Mouse (Mus musculus) heart, embryonic 14.5 days (tissue): ENCODE results near the gene Cdhr5. TPM values are rescaled to one million over a fixed set of nuclear protein-coding genes. Genes with fewer than 3 reads are reported as not detected.

Experiments
- ATAC-seq: fragments of 200-750 bp; cut with Nextera tagmentation; 2 replicates; pipeline ENCODE4 v1.8.0; 2017; ENCODE audit warnings: low read depth, moderate TSS enrichment; ENCODE audit not compliant: insufficient number of reproducible peaks, insufficient read depth, low FRiP score
- H3K27ac ChIP-seq, 2 experiments: fragments of 200-500 bp in 1 of 2; fragments of 300-500 bp in 1 of 2; sonication (generic) in 1 of 2; replicated peaks in 1 of 2; 2 replicates each; pipeline ENCODE4 v1.5.1; 2012 to 2014; ENCODE audit warnings: low read depth in 2 of 2, low read length in 2 of 2, control low read depth in 1 of 2, mild to moderate bottlenecking in 1 of 2, mixed read lengths in 1 of 2; ENCODE audit not compliant: control insufficient read depth in 1 of 2, insufficient read depth in 1 of 2
- H3K27me3 ChIP-seq: fragments of 300-500 bp; sonication (generic); 2 replicates; pipeline ENCODE4 v1.6.1; 2014; ENCODE audit warnings: mild to moderate bottlenecking, low read length, control low read depth; ENCODE audit not compliant: control insufficient read depth, insufficient read depth
- H3K36me3 ChIP-seq: fragments of 300-500 bp; sonication (generic); 2 replicates; pipeline ENCODE4 v1.6.1; 2014; ENCODE audit warnings: mild to moderate bottlenecking, control low read depth, low read length, mixed read lengths; ENCODE audit not compliant: control insufficient read depth, insufficient read depth
- H3K4me1 ChIP-seq, 2 experiments: fragments of 200-500 bp in 1 of 2; fragments of 300-500 bp in 1 of 2; sonication (generic) in 1 of 2; 2 replicates each; pipeline ENCODE4 v1.6.1; 2012 to 2014; ENCODE audit warnings: low read length in 2 of 2, control low read depth in 1 of 2, mixed read lengths in 1 of 2; ENCODE audit not compliant: control insufficient read depth in 2 of 2, insufficient read depth in 2 of 2
- H3K4me2 ChIP-seq: fragments of 300-500 bp; sonication (generic); 2 replicates; pipeline ENCODE4 v1.6.1; 2014; ENCODE audit warnings: mild to moderate bottlenecking, low read length
- H3K4me3 ChIP-seq, 2 experiments: fragments of 200-500 bp in 1 of 2; fragments of 300-500 bp in 1 of 2; sonication (generic) in 1 of 2; 2 replicates each; pipeline ENCODE4 v1.5.1; 2012 to 2014; ENCODE audit warnings: low read length in 2 of 2, mild to moderate bottlenecking in 2 of 2, control low read depth in 1 of 2, low read depth in 1 of 2, moderate library complexity in 1 of 2; ENCODE audit not compliant: control insufficient read depth in 1 of 2, insufficient read depth in 1 of 2
- H3K9ac ChIP-seq: fragments of 300-500 bp; sonication (generic); 2 replicates; pipeline ENCODE4 v1.6.1; 2014; ENCODE audit warnings: mild to moderate bottlenecking, low read length
- H3K9me3 ChIP-seq: fragments of 300-500 bp; sonication (generic); 2 replicates; pipeline ENCODE4 v1.6.1; 2016; ENCODE audit warnings: low read length, control low read depth; ENCODE audit not compliant: control insufficient read depth
- WGBS: fragments of 180-500 bp; shearing (Covaris S2); extraction: QIAGEN DNeasy Blood & Tissue Kit; methylation state at CpG from one replicate; pipeline ENCODE4 v1.1.7; 2014; 5-methylcytosine and 5-hydroxymethylcytosine counted together
- polyA plus RNA-seq: library from polyadenylated mRNA; unstranded; fragments of >200 nt; fragmentation: Nextera tagmentation; extraction: Ambion mirVana; gene quantifications from 2 replicates; pipeline ENCODE4 v1.2.1, GENCODE M21; 2014

Cdhr5 gene
- polyA plus RNA-seq, 1 experiment from 2014 or later = not detected

DNA sequence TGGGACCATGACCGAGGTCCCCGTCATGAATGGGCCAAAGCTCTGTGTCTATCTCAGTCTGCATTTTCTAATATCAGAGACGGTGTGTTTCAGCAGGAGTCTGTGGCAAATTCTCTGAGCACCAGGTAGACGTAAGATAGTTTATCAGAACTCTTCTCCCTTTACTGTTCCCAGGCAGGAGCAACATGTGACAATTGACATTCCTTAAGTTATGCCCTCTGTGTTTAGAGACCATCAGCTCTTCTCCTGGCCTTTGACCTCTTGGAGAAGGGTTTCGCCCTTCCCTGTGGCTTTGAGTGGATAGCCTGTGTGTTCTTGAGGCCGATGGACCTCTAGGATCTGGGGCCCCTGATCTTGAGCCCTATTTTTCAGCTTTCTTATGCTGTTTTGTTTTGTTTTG, 46.9 kb downstream of the Cdhr5 start:
- H3K4me2 ChIP-seq = peak overlapping the region; percentile 86
- H3K4me3 ChIP-seq = peak overlapping the region; percentile 89 to 100
- peaks cover 7 to 15% of the 10 kb centered on the region in 2 experiments for H3K4me1 ChIP-seq
- no peak overlapping the region for H3K27ac ChIP-seq
- 41% methylated on average over 6 of the region's 6 CpGs for WGBS
- no peaks in the 10 kb centered on the region for H3K9me3 ChIP-seq
- no peaks in the 10 kb centered on the region for H3K27me3 ChIP-seq
- H3K9ac ChIP-seq = peak overlapping the region; percentile 99
- H3K36me3 ChIP-seq = peaks cover 44% of the 10 kb centered on the region
- ATAC-seq = no peak

DNA sequence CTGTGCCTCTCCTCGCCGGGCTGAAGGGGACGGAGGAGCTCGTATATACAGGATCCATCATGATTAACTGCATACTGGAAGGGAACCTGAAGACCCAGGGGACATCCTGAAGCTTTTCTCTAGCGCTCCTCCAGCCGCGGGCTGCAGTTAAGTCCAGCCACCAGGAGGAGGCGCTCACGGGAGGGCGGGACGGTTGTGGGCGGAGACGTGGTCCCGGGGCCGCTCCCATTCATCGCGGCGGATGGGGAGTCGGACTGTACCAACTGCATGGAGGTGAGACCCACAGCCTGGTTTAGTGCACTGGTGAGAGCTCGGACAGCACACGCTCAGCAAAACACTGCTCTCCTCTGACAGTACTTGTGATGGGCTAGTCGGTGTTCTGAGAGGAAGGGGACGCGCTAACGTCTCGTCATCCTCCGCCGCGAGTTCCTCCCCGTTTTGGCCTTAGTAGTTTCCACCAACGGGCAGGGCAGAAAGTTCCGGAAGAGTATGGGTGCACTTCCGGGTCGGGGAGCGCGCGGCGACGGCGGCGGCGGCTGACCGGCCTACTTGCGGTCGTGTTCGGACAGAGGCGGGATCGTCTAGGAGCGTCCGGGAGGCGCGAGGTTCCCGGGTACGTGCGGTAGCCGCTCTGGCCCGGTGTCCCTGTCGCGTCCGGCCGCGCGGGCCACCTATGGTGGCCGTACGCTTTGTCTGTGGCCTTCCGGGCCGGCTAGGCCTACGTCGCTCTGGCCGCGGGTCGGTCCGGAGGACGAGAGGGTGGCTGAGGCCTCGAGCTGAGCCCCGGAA, 48.1 kb downstream of the Cdhr5 start, which contains the start of gene Phrf1:
Gene Phrf1 (plus strand): TSS at position 506 of the 789 bp plus-strand sequence.
- H3K9me3 ChIP-seq = no peaks in the 10 kb centered on the region
- no peaks in the 10 kb centered on the region for H3K27me3 ChIP-seq
- peaks cover 32% of the 10 kb centered on the region for H3K36me3 ChIP-seq
- H3K4me3 ChIP-seq = peak within 1 kb of the TSS; percentile 89 to 100
- peak within 1 kb of the TSS; percentile 91 to 93 for H3K27ac ChIP-seq
- WGBS = under 1% methylated on average over 76 of the region's 76 CpGs
- H3K9ac ChIP-seq = peak within 1 kb of the TSS; percentile 99
- peaks cover 7 to 15% of the 10 kb centered on the region in 2 experiments for H3K4me1 ChIP-seq
- peak within 1 kb of the TSS; percentile 86 for H3K4me2 ChIP-seq
- ATAC-seq = peak; percentile 88

DNA sequence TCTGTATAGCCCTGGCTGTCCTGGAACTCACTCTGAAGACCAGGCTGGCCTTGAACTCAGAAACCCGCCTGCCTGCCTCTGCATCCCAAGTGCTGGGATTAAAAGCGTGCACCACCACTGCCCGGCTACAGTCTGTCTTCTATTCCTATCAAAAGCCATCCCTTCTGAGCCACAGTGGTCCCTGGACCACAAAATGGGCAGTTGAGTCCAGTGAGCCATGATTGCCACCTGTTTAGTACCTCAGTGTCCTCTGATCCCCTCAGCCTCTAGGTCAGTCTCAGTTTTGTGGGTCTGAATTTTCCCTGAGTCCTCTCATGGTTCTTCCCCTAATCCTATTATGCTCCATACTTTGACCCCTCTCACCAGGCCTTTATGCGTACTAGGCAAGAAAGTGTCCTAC, 48.8 kb downstream of the Cdhr5 start:
- Histone ChIP-seq H3K27me3 (no peaks in the 10 kb centered on the region), H3K36me3 (peaks cover 25% of the 10 kb centered on the region), H3K4me2 (peak overlapping the region; percentile 86; the same call in 1 of the 2 replicates), H3K9me3 (no peaks in the 10 kb centered on the region), H3K27ac (no peak overlapping the region), H3K4me3 (no peak overlapping the region), H3K9ac (peak overlapping the region; percentile 99), H3K4me1 (peaks cover 8 to 17% of the 10 kb centered on the region in 2 experiments)
- WGBS = 83% methylated on average over 4 of the region's 4 CpGs
- no peak for ATAC-seq

GRCm38 (mm10) chr7:141226535-141226934, 50.1 kb downstream of the Cdhr5 start:
- H3K27ac ChIP-seq = no peak overlapping the region
- no peaks in the 10 kb centered on the region for H3K27me3 ChIP-seq
- peaks cover 12% of the 10 kb centered on the region for H3K36me3 ChIP-seq
- no peak overlapping the region for H3K9ac ChIP-seq
- WGBS = 81% methylated on average over 6 of the region's 6 CpGs
- peaks cover 17 to 26% of the 10 kb centered on the region in 2 experiments for H3K4me1 ChIP-seq
- no peaks in the 10 kb centered on the region for H3K9me3 ChIP-seq
- H3K4me2 ChIP-seq = no peak overlapping the region
- no peak overlapping the region for H3K4me3 ChIP-seq
- ATAC-seq = no peak

- 84% methylated on average over 4 of the region's 4 CpGs for WGBS
- H3K4me1 ChIP-seq = peaks cover 15 to 21% of the 10 kb centered on the region in 2 experiments
- H3K27me3 ChIP-seq = no peaks in the 10 kb centered on the region
Measured at GRCm38 (mm10) chr7:141222696-141223215, 53.8 kb downstream of the Cdhr5 start.

DNA sequence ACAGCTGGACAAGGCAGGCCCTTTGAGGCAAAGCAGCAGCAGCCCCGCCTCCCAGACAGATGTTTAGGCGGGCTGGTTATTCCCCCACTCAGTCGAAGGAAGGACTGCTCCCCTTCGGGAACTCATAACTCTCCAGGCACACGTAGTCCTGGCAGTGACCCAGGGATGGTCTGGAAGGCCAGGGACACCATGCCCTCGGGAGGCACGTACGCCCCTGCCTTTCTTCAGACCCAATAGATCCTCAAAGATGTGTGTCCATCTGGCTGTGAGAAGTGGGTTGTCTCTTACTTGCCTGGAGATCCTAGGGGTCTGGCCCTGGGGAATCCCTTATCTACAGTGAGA, 54.5 kb downstream of the Cdhr5 start:
- no peaks in the 10 kb centered on the region for H3K9me3 ChIP-seq
- no peaks in the 10 kb centered on the region for H3K27me3 ChIP-seq
- 4% methylated on average over 8 of the region's 8 CpGs for WGBS
- no peak for ATAC-seq
- H3K4me3 ChIP-seq = peak overlapping the region; percentile 6 to 77; a peak in 3 of 4 replicates
- peak overlapping the region; percentile 92 for H3K4me2 ChIP-seq
- H3K4me1 ChIP-seq = peaks cover 15 to 21% of the 10 kb centered on the region in 2 experiments
- H3K36me3 ChIP-seq = 0 out of 2 replicates have a peak, but pooled peaks cover 11% of the 10 kb centered on the region
- H3K27ac ChIP-seq = peak overlapping the region; percentile 88 to 93
- H3K9ac ChIP-seq = peak overlapping the region; percentile 63; the same call in 1 of the 2 replicates

More at GRCm38 (mm10) chr7:141222696-141223215, 53.8 kb downstream of the Cdhr5 start:
- Histone ChIP-seq H3K4me2 (peak overlapping the region; percentile 92; the same call in 1 of the 2 replicates), H3K9ac (peak overlapping the region; percentile 63; the same call in 1 of the 2 replicates), H3K9me3 (no peaks in the 10 kb centered on the region), H3K27ac (peak overlapping the region; percentile 88 to 93), H3K4me3 (no peak overlapping the region), H3K36me3 (0 out of 2 replicates have a peak, but pooled peaks cover 10% of the 10 kb centered on the region)
- no peak for ATAC-seq

DNA sequence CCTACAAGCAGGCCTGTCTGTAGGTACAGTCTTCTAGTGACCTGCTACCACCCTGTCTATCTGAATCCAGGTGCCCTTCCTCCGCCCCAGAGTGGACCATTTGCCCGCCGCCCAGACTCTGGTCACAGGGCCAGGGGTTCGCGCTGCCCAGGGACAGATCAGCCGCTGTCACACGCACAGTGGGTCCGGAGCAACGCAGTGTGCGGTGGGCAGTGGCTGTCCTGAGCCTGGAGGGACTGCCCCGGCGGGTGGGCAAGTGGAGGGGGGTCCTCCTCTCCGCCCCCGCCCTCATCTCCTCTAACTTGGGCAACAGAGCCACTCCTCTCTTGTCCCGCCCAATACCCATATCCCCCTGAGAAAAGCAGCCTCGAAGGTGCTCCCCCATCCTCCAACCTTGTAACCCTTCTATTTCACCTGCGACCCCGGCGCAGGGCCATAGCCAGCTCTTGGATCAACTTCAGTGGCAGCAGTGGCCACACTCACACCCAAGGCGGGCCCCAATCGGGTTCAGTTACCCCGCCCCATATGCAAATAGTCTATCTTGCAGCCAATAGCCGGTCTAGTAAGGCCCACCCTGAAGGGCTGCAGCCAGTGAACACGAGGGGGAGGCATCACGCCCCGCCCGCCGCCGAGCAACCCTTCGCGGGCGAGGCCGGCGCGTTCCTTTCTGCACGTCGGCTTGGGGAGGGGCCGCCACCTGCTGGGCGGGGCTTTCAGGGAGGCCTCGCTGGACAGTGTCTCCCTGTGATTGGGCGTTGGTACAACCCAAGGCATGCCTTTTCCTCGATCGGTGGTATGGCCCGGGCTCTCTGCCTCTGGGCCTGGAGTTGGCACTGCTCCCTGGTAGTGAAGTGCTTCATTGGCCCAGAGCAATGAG, 55.1 kb downstream of the Cdhr5 start:
- ATAC-seq = peak; percentile 95
- 2% methylated on average over 43 of the region's 44 CpGs for WGBS
- Histone ChIP-seq H3K36me3 (0 out of 2 replicates have a peak, but pooled peaks cover 11% of the 10 kb centered on the region), H3K27ac (peak overlapping the region; percentile 88 to 93), H3K4me3 (peak overlapping the region; percentile 73 to 77), H3K9me3 (no peaks in the 10 kb centered on the region), H3K27me3 (no peaks in the 10 kb centered on the region), H3K9ac (peak overlapping the region; percentile 92), H3K4me2 (peak overlapping the region; percentile 92), H3K4me1 (peaks cover 18 to 25% of the 10 kb centered on the region in 2 experiments)
